Mouse (Mus musculus): Measurements from ENCODE around the gene Defb22. TPM values are rescaled to one million over a fixed set of nuclear protein-coding genes. Genes with fewer than 3 reads are reported as not detected.

Gene Defb22
- polyA plus RNA-seq, 1 experiment: not detected

GRCm38 (mm10) chr2:152446642-152447041 lies 43.3 kb downstream of the Defb22 start:
- TF ChIP-seq CTCF (IDR thresholded peaks at IDR 0.05; ENCODE audit: low read depth, low read length) (no peak), POLR2A (IDR thresholded peaks at IDR 0.05; ENCODE audit: borderline replicate concordance, low read depth, low read length) (no peak)
- no peak overlapping the region for H3K27ac ChIP-seq (ENCODE audit: insufficient read depth, low read depth, low read length)
- H3K4me3 ChIP-seq (ENCODE audit: insufficient read depth, low read length): no peak overlapping the region
- no peaks in the 10 kb centered on the region for H3K4me1 ChIP-seq (ENCODE audit: control insufficient read depth, insufficient read depth, low read length)

- H3K4me1 ChIP-seq (ENCODE audit: control insufficient read depth, insufficient read depth, low read length): no peaks in the 10 kb centered on the region
- TF ChIP-seq CTCF (IDR thresholded peaks at IDR 0.05; ENCODE audit: low read depth, low read length) (no peak), POLR2A (IDR thresholded peaks at IDR 0.05; ENCODE audit: borderline replicate concordance, low read depth, low read length) (no peak)
- no peak overlapping the region for H3K27ac ChIP-seq (ENCODE audit: insufficient read depth, low read depth, low read length)
- H3K4me3 ChIP-seq (ENCODE audit: insufficient read depth, low read length): no peak overlapping the region
Observed at GRCm38 (mm10) chr2:152443281-152443680, 46.7 kb downstream of the Defb22 start.

- no peaks in the 10 kb centered on the region for H3K4me1 ChIP-seq (ENCODE audit: control insufficient read depth, insufficient read depth, low read length)
- TF ChIP-seq CTCF (IDR thresholded peaks at IDR 0.05; ENCODE audit: low read depth, low read length) (no peak), POLR2A (IDR thresholded peaks at IDR 0.05; ENCODE audit: borderline replicate concordance, low read depth, low read length) (no peak)
- H3K4me3 ChIP-seq (ENCODE audit: insufficient read depth, low read length): no peak overlapping the region
- no peak overlapping the region for H3K27ac ChIP-seq (ENCODE audit: insufficient read depth, low read depth, low read length)
Observed at GRCm38 (mm10) chr2:152442322-152442721, 47.6 kb downstream of the Defb22 start.

- Histone ChIP-seq H3K4me1 (ENCODE audit: control insufficient read depth, insufficient read depth, low read length) (no peaks in the 10 kb centered on the region), H3K4me3 (ENCODE audit: insufficient read depth, low read length) (no peak overlapping the region), H3K27ac (ENCODE audit: insufficient read depth, low read depth, low read length) (no peak overlapping the region)
- TF ChIP-seq CTCF (IDR thresholded peaks at IDR 0.05; ENCODE audit: low read depth, low read length) (no peak), POLR2A (IDR thresholded peaks at IDR 0.05; ENCODE audit: borderline replicate concordance, low read depth, low read length) (no peak)
Observed at GRCm38 (mm10) chr2:152439833-152440232, 50.1 kb downstream of the Defb22 start.

GRCm38 (mm10) chr2:152438963-152439362 lies 51.0 kb downstream of the Defb22 start:
- Histone ChIP-seq H3K4me3 (ENCODE audit: insufficient read depth, low read length) (no peak overlapping the region), H3K27ac (ENCODE audit: insufficient read depth, low read depth, low read length) (no peak overlapping the region), H3K4me1 (ENCODE audit: control insufficient read depth, insufficient read depth, low read length) (no peaks in the 10 kb centered on the region)
- TF ChIP-seq CTCF (IDR thresholded peaks at IDR 0.05; ENCODE audit: low read depth, low read length) (no peak), POLR2A (IDR thresholded peaks at IDR 0.05; ENCODE audit: borderline replicate concordance, low read depth, low read length) (no peak)

GRCm38 (mm10) chr2:152436983-152437860 lies 52.7 kb downstream of the Defb22 start:
- Histone ChIP-seq H3K4me3 (ENCODE audit: insufficient read depth, low read length) (peak overlapping the region; percentile 19), H3K4me1 (ENCODE audit: control insufficient read depth, insufficient read depth, low read length) (no peaks in the 10 kb centered on the region), H3K27ac (ENCODE audit: insufficient read depth, low read depth, low read length) (no peak overlapping the region)
- TF ChIP-seq CTCF (IDR thresholded peaks at IDR 0.05; ENCODE audit: low read depth, low read length): peak; percentile 82
- TF ChIP-seq POLR2A (IDR thresholded peaks at IDR 0.05; ENCODE audit: borderline replicate concordance, low read depth, low read length): no peak

- TF ChIP-seq POLR2A (IDR thresholded peaks at IDR 0.05; ENCODE audit: borderline replicate concordance, low read depth, low read length): no peak
- TF ChIP-seq CTCF (IDR thresholded peaks at IDR 0.05; ENCODE audit: low read depth, low read length): no peak
- Histone ChIP-seq H3K4me3 (ENCODE audit: insufficient read depth, low read length) (no peak overlapping the region), H3K27ac (ENCODE audit: insufficient read depth, low read depth, low read length) (no peak overlapping the region), H3K4me1 (ENCODE audit: control insufficient read depth, insufficient read depth, low read length) (no peaks in the 10 kb centered on the region)
Observed at GRCm38 (mm10) chr2:152436405-152436901, 53.5 kb downstream of the Defb22 start.

Other genes starting within 250 kb of the Defb22 start
- 60.1 and 63.6 TPM in 2 replicates for gene Tbc1d20, start 196.3 kb downstream of the Defb22 start, polyA plus RNA-seq (2012; ENCODE audit: insufficient read depth, insufficient read length, missing spikeins)
- 55.3 and 57.2 TPM in 2 replicates for gene Rbck1, start 157.5 kb downstream of the Defb22 start, polyA plus RNA-seq (2012; ENCODE audit: insufficient read depth, insufficient read length, missing spikeins)
- gene Trib3, start 146.1 kb downstream of the Defb22 start, polyA plus RNA-seq (2012; ENCODE audit: insufficient read depth, insufficient read length, missing spikeins): 1.5 and 1.9 TPM in 2 replicates
- not detected in 2 replicates for gene Nrsn2, start 113.5 kb downstream of the Defb22 start, polyA plus RNA-seq (2012; ENCODE audit: insufficient read depth, insufficient read length, missing spikeins)
- gene Sox12, start 92.1 kb downstream of the Defb22 start, polyA plus RNA-seq (2012; ENCODE audit: insufficient read depth, insufficient read length, missing spikeins): 0.44 and 0.51 TPM in 2 replicates
- 2.0 and 2.3 TPM in 2 replicates for gene Zcchc3, start 75.1 kb downstream of the Defb22 start, polyA plus RNA-seq (2012; ENCODE audit: insufficient read depth, insufficient read length, missing spikeins)
- gene 6820408C15Rik, start 74.6 kb downstream of the Defb22 start, polyA plus RNA-seq (2012; ENCODE audit: insufficient read depth, insufficient read length, missing spikeins): not detected in 2 replicates
- gene Defb23, start 25.5 kb downstream of the Defb22 start, polyA plus RNA-seq (2012; ENCODE audit: insufficient read depth, insufficient read length, missing spikeins): not detected in 2 replicates
- gene Defb20, start 13.1 kb downstream of the Defb22 start, polyA plus RNA-seq (2012; ENCODE audit: insufficient read depth, insufficient read length, missing spikeins): not detected in 2 replicates
- not detected in 2 replicates for gene Defb26, start 21.6 kb upstream of the Defb22 start, polyA plus RNA-seq (2012; ENCODE audit: insufficient read depth, insufficient read length, missing spikeins)
- not detected in 2 replicates for gene Defb28, start 28.1 kb upstream of the Defb22 start, polyA plus RNA-seq (2012; ENCODE audit: insufficient read depth, insufficient read length, missing spikeins)
- not detected in 2 replicates for gene Defb29, start 50.0 kb upstream of the Defb22 start, polyA plus RNA-seq (2012; ENCODE audit: insufficient read depth, insufficient read length, missing spikeins)
- gene Gm17416, start 79.2 kb upstream of the Defb22 start, polyA plus RNA-seq (2012; ENCODE audit: insufficient read depth, insufficient read length, missing spikeins): not detected in 2 replicates
- gene Defb21, start 82.6 kb upstream of the Defb22 start, polyA plus RNA-seq (2012; ENCODE audit: insufficient read depth, insufficient read length, missing spikeins): not detected in 2 replicates
- gene Defb19, start 90.2 kb upstream of the Defb22 start, polyA plus RNA-seq (2012; ENCODE audit: insufficient read depth, insufficient read length, missing spikeins): not detected in 2 replicates
- gene Defb45, start 109.3 kb upstream of the Defb22 start, polyA plus RNA-seq (2012; ENCODE audit: insufficient read depth, insufficient read length, missing spikeins): not detected in 2 replicates
- gene Defb36, start 114.2 kb upstream of the Defb22 start, polyA plus RNA-seq (2012; ENCODE audit: insufficient read depth, insufficient read length, missing spikeins): not detected in 2 replicates
- not detected in 2 replicates for gene Defb25, start 132.9 kb upstream of the Defb22 start, polyA plus RNA-seq (2012; ENCODE audit: insufficient read depth, insufficient read length, missing spikeins)
- gene Rem1, start 136.8 kb upstream of the Defb22 start, polyA plus RNA-seq (2012; ENCODE audit: insufficient read depth, insufficient read length, missing spikeins): not detected in 2 replicates
- gene H13, start 179.3 kb upstream of the Defb22 start, polyA plus RNA-seq (2012; ENCODE audit: insufficient read depth, insufficient read length, missing spikeins): 93.6 and 95.2 TPM in 2 replicates
- gene Mcts2, start 196.9 kb upstream of the Defb22 start, polyA plus RNA-seq (2012; ENCODE audit: insufficient read depth, insufficient read length, missing spikeins): 0.82 and 2.4 TPM in 2 replicates
- not detected in 2 replicates for gene Id1, start 246.1 kb upstream of the Defb22 start, polyA plus RNA-seq (2012; ENCODE audit: insufficient read depth, insufficient read length, missing spikeins)

Data from bone marrow macrophage, adult 2 months (primary cell).